In the genomic region with DNA sequence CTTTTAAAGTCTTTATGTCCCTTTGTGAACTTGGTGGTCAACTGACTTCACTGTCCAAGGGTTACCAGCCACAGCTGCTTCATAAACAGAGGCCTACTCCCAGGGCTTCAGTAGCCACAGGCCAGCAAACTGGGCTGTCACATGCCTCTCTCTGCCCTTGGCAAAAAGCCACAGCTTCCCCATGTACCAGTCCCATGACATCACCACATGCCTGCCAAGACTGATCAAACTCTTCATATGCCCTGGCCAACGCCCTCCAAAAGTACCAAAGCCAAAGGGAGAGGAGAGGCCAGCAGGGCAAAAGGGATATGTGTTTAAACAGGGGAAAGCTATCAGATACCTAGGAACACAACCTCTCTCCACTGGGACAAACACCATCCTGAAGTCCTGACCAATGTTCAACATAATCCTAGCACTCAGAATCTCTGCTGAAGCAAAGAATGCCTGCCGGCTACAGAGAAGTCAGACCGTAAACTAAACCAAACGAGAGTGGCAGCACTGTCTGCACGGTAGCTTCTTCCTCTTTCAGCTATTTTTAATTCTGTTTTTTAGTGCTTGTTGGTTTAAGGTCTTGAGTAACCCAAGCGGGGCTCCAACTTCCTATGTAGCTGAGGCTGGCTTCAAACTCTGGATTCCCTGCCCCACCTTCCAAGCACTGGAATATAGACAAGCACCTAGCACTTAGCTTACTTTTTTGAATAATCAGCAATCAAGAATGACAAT, we compare ENCODE assay signal across 9 mouse cellular contexts. TPM values are rescaled to one million over a fixed set of nuclear protein-coding genes. Genes with fewer than 3 reads are reported as not detected.
DNase-seq lines count a peak whose midpoint lies in the region; ATAC-seq lines count a peak whose summit lies in the region.
"Had no signal": no experiment of that assay in that cellular context is flagged by ENCODE, and none has a peak within 500 bp of the region (broad histone marks: within the 10 kb centered on the region; RNA-seq: fewer than 3 reads in every experiment).

No protein-coding gene starts in this region.

- H3K4me2 ChIP-seq in liver, embryonic 11.5 days: no peak overlapping the region

- ATAC-seq in frontal cortex, adult (ENCODE audit: low TSS enrichment): peak; percentile 51
- ATAC-seq in liver, embryonic 11.5 days (replicated peaks; ENCODE audit: low FRiP score): no peak; the same call in 1 of the 2 replicates

- H3K9me3 ChIP-seq in liver, embryonic 11.5 days (ENCODE audit: control insufficient read depth, low read length): no peaks in the 10 kb centered on the region

- intact Hi-C loops in heart, postnatal 10 days (cut with DNase I): no loop called here

- H3K9ac ChIP-seq in liver, embryonic 11.5 days (ENCODE audit: low read depth, low read length): no peak overlapping the region

- peak overlapping the region; percentile 46; the same call in 1 of the 2 replicates for H3K27ac ChIP-seq in liver, embryonic 11.5 days (ENCODE audit: low read depth, low read length)

- H3K27me3 ChIP-seq in liver, embryonic 11.5 days (replicated peaks; ENCODE audit: control insufficient read depth, insufficient read depth, low read length): no peaks in the 10 kb centered on the region

- no peak overlapping the region for H3K4me3 ChIP-seq in liver, embryonic 11.5 days (ENCODE audit: low read depth, low read length)

- H3K36me3 ChIP-seq in liver, embryonic 11.5 days (ENCODE audit: control insufficient read depth, insufficient read depth, low read length): peaks cover 9% of the 10 kb centered on the region; the same call in 1 of the 2 replicates

- no peak for DNase-seq in frontal cortex, postnatal 25 days (ENCODE audit: low spot score in 2 of 2)
- peak; percentile 80 to 81 for DNase-seq in B cell, adult 2 months
- peak; percentile 58 to 65 for DNase-seq in cerebellum, postnatal 10 days
- peak; percentile 75 to 82 for DNase-seq in heart, postnatal 10 days
- DNase-seq in liver, embryonic 11.5 days (ENCODE audit: low spot score): no peak
- DNase-seq in retina, postnatal 7 days (ENCODE audit: low read depth, low spot score): peak; percentile 29
- no peak for DNase-seq in thymus, postnatal 14 days

- WGBS in liver, embryonic 11.5 days: 54% methylated on average over 6 of the region's 6 CpGs

- peaks cover 16% of the 10 kb centered on the region for H3K4me1 ChIP-seq in liver, embryonic 11.5 days (replicated peaks; ENCODE audit: control insufficient read depth, insufficient read depth, low read length)

RNA-seq across cellular contexts. Expression of a gene that starts 21.1 kb away (rescaled TPM):
- not detected for total RNA-seq in heart, postnatal 10 days (2021)
- polyA plus RNA-seq in liver, embryonic 11.5 days (2014; fragmentation: Nextera tagmentation; extraction: Ambion mirVana): 0.10 and 0.67 TPM in 2 replicates
- total RNA-seq: gastrocnemius, postnatal 36 days had no signal

RNA-seq across cellular contexts. Expression of a gene that starts 21.7 kb away (rescaled TPM):
- total RNA-seq in heart, postnatal 10 days (2021): 10 to 100 TPM; 10.7 to 12.1 TPM
- 17.6 and 20.1 TPM in 2 replicates for polyA plus RNA-seq in liver, embryonic 11.5 days (2014; fragmentation: Nextera tagmentation; extraction: Ambion mirVana)

Comparison
In these comparisons a context has a peak if more than half of its experiments do, and no peak if none do; other contexts are left out.
1. DNase-seq: peak in B cell, adult 2 months (2 of 2), cerebellum, postnatal 10 days (2 of 2), heart, postnatal 10 days (2 of 2) and retina, postnatal 7 days (single experiment); none in frontal cortex, postnatal 25 days (0 of 2), liver, embryonic 11.5 days (single experiment) and thymus, postnatal 14 days (single experiment).